1 mouse cellular context compared by ENCODE assay signal in genomic region chr2:24776831-24777230, GRCm38 (mm10).
TF ChIP-seq lines count a peak whose summit lies in the region.

No protein-coding gene starts in this region.

TF ChIP-seq in CH12.LX, 34 proteins besides CTCF, POLR2A, EP300 and RAD21 (continued from another document):
- no peak for TF ChIP-seq MXI1 (IDR thresholded peaks at IDR 0.05; ENCODE audit: low read depth, low read length)
- no peak for TF ChIP-seq CHD1 (IDR thresholded peaks at IDR 0.05; ENCODE audit: low read depth, low read length)
- no peak for TF ChIP-seq ZNF384 (IDR thresholded peaks at IDR 0.05; ENCODE audit: low read depth, low read length)
- TF ChIP-seq USF2 (conservative IDR thresholded peaks at IDR 0.05; ENCODE audit: low read depth, low read length): no peak
- no peak for TF ChIP-seq JUND (conservative IDR thresholded peaks at IDR 0.05; ENCODE audit: low read depth, low read length)
- TF ChIP-seq TBP (conservative IDR thresholded peaks at IDR 0.05; ENCODE audit: low read depth, low read length): no peak
- TF ChIP-seq KAT2A (IDR thresholded peaks at IDR 0.05; ENCODE audit: insufficient replicate concordance, low read length): no peak
- no peak for TF ChIP-seq MEF2A (IDR thresholded peaks at IDR 0.05; ENCODE audit: borderline replicate concordance, low read depth, low read length)
- no peak for TF ChIP-seq MYC (IDR thresholded peaks at IDR 0.05; ENCODE audit: low read depth, low read length)
- TF ChIP-seq HCFC1 (IDR thresholded peaks at IDR 0.05; ENCODE audit: low read depth, low read length): no peak
- no peak for TF ChIP-seq MAX (IDR thresholded peaks at IDR 0.05; ENCODE audit: low read length)
- TF ChIP-seq BHLHE40 (IDR thresholded peaks at IDR 0.05; ENCODE audit: low read depth, low read length): no peak
- no peak for TF ChIP-seq ETS1 (conservative IDR thresholded peaks at IDR 0.05; ENCODE audit: low read depth, low read length)
- no peak for TF ChIP-seq ZC3H11A (IDR thresholded peaks at IDR 0.05; ENCODE audit: low read depth, low read length)
- TF ChIP-seq ZMIZ1 (IDR thresholded peaks at IDR 0.05; ENCODE audit: low read depth, low read length): no peak
- TF ChIP-seq JUN (IDR thresholded peaks at IDR 0.05; ENCODE audit: insufficient read depth, low read depth, low read length): no peak
